Mouse (Mus musculus) limb, embryonic 14.5 days (tissue): Measurements from ENCODE around the gene Aup1. TPM values are rescaled to one million over a fixed set of nuclear protein-coding genes. Genes with fewer than 3 reads are reported as not detected.

ENCODE experiments used
- ATAC-seq: fragments of 200-750 bp; cut with Nextera tagmentation; 2 replicates; pipeline ENCODE4 v1.8.0; 2017; ENCODE audit warnings: low read depth, moderate number of reproducible peaks, moderate TSS enrichment; ENCODE audit not compliant: low FRiP score
- DNase-seq: peaks from one replicate; pipeline ENCODE4 v3.0.0-alpha.2; 2015; ENCODE audit warnings: low spot score
- H3K27ac ChIP-seq: fragments of 300-500 bp; sonication (generic); replicated peaks from 2 replicates; pipeline ENCODE4 v1.5.1; 2014; ENCODE audit warnings: low read depth, mild to moderate bottlenecking, low read length, moderate library complexity, mixed read lengths
- H3K27me3 ChIP-seq: fragments of 300-500 bp; sonication (generic); 2 replicates; pipeline ENCODE4 v1.6.1; 2014; ENCODE audit warnings: low read length, mixed read lengths; ENCODE audit not compliant: control insufficient read depth, insufficient read depth
- H3K36me3 ChIP-seq: fragments of 300-500 bp; sonication (generic); 2 replicates; pipeline ENCODE4 v1.6.1; 2014; ENCODE audit warnings: mild to moderate bottlenecking, low read length, moderate library complexity, mixed read lengths; ENCODE audit not compliant: control insufficient read depth, insufficient read depth
- H3K4me1 ChIP-seq: fragments of 300-500 bp; sonication (generic); 2 replicates; pipeline ENCODE4 v1.6.1; 2014; ENCODE audit warnings: antibody characterized with exemption, low read length, mixed read lengths; ENCODE audit not compliant: control insufficient read depth, insufficient read depth
- H3K4me2 ChIP-seq: fragments of 300-500 bp; sonication (generic); replicated peaks from 2 replicates; pipeline ENCODE4 v1.6.1; 2014; ENCODE audit warnings: low read depth, mild to moderate bottlenecking, low read length, moderate library complexity; ENCODE audit not compliant: severe bottlenecking
- H3K4me3 ChIP-seq: fragments of 300-500 bp; sonication (generic); replicated peaks from 2 replicates; pipeline ENCODE4 v1.5.1; 2014; ENCODE audit warnings: low read length
- H3K9ac ChIP-seq: fragments of 300-500 bp; sonication (generic); 2 replicates; pipeline ENCODE4 v1.6.1; 2014; ENCODE audit warnings: mild to moderate bottlenecking, low read depth, low read length, moderate library complexity; ENCODE audit not compliant: severe bottlenecking
- H3K9me3 ChIP-seq: fragments of 300-500 bp; sonication (generic); 2 replicates; pipeline ENCODE4 v1.6.1; 2016; ENCODE audit warnings: low read length; ENCODE audit not compliant: control insufficient read depth
- POLR2A ChIP-seq: fragments of 200-500 bp; IDR thresholded peaks from 2 replicates; pipeline ENCODE4 v1.8.0; 2012; ENCODE audit warnings: inconsistent platforms, mild to moderate bottlenecking, moderate library complexity, borderline replicate concordance; ENCODE audit not compliant: insufficient read depth, insufficient read length; ENCODE audit errors: extremely low read depth
- WGBS: fragments of 180-500 bp; shearing (Covaris S2); extraction: QIAGEN DNeasy Blood & Tissue Kit; methylation state at CpG from one replicate; pipeline ENCODE4 v1.1.7; 2014; 5-methylcytosine and 5-hydroxymethylcytosine counted together
- microRNA counts: library from miRNA; unstranded; fragments of <30 nt; microRNA quantifications from one replicate; lab custom pipeline; 2016
- microRNA-seq: library from miRNA; unstranded; fragments of <30 nt; microRNA quantifications from one replicate; pipeline ENCODE4, GENCODE M21; 2016
- polyA plus RNA-seq, 2 experiments: library from polyadenylated mRNA; depleted of rRNA in 1 of 2; stranded (reverse) in 1 of 2; unstranded in 1 of 2; fragments of >200 nt; fragmentation: Nextera tagmentation in 1 of 2; extraction: Ambion mirVana in 1 of 2; gene quantifications; 2 replicates each; pipeline versions ENCODE4 v1.2.1 to v1.2.3; 2012 to 2014

Aup1 gene
- polyA plus RNA-seq, 2 experiments: 131 to 331 TPM

- Histone ChIP-seq H3K27me3 (no peaks in the 10 kb centered on the region), H3K4me1 (peaks cover 16% of the 10 kb centered on the region), H3K4me2 (peak overlapping the region; percentile 98), H3K9ac (peak overlapping the region; percentile 76), H3K4me3 (peak overlapping the region; percentile 76; the same call in 1 of the 2 replicates), H3K36me3 (peaks cover 6% of the 10 kb centered on the region; the same call in 1 of the 2 replicates), H3K9me3 (no peaks in the 10 kb centered on the region), H3K27ac (no peak overlapping the region)
- ATAC-seq (no peak), DNase-seq (no peak)
- WGBS: 52% methylated on average over 11 of the region's 11 CpGs
- TF ChIP-seq POLR2A: no peak
Measured at GRCm38 (mm10) chr6:83103130-83103650, 48.9 kb downstream of the Aup1 start.

- Histone ChIP-seq H3K4me3 (no peak overlapping the region), H3K4me2 (no peak overlapping the region), H3K27me3 (no peaks in the 10 kb centered on the region), H3K4me1 (peaks cover 19% of the 10 kb centered on the region), H3K27ac (no peak overlapping the region), H3K9me3 (no peaks in the 10 kb centered on the region), H3K9ac (no peak overlapping the region), H3K36me3 (peaks cover 6% of the 10 kb centered on the region; the same call in 1 of the 2 replicates)
- DNase-seq (no peak), ATAC-seq (no peak)
- 77% methylated on average over 4 of the region's 4 CpGs for WGBS
- TF ChIP-seq POLR2A: no peak
Measured at GRCm38 (mm10) chr6:83104158-83104557, 49.8 kb downstream of the Aup1 start.

MicroRNAs encoded within 50 kb of the gene (microRNA counts, 519-probe panel; counts per million panel counts)
- 1,641 counts per million, percentile 13 among the panel's probes with 10 or more counts for microRNA mmu-miR-3470a+mmu-miR-3470b (lab: Ali Mortazavi, UCI)

Small RNA genes within 50 kb of the gene (microRNA-seq; reads per million reads assigned to microRNA genes)
- not detected for gene Mir3470a
- gene Mir7040: 0.69 reads per million

Other genes with a start within 250 kb of the Aup1 start
- 3.2 and 3.9 TPM in 2 replicates for gene Sema4f, start 114.8 kb upstream of the Aup1 start, polyA plus RNA-seq (2012; rRNA removed)
- 1.1 and 2.2 TPM in 2 replicates for gene Sema4f, start 114.8 kb upstream of the Aup1 start, polyA plus RNA-seq (2014; fragmentation: Nextera tagmentation; extraction: Ambion mirVana)
- 0.32 and 0.70 TPM in 2 replicates for gene M1ap, start 107.6 kb upstream of the Aup1 start, polyA plus RNA-seq (2012; rRNA removed)
- gene M1ap, start 107.6 kb upstream of the Aup1 start, polyA plus RNA-seq (2014; fragmentation: Nextera tagmentation; extraction: Ambion mirVana): 0.17 and 0.67 TPM in 2 replicates
- gene Dok1, start 21.1 kb upstream of the Aup1 start, polyA plus RNA-seq (2012; rRNA removed): 17.1 and 17.4 TPM in 2 replicates
- 9.6 and 11.4 TPM in 2 replicates for gene Dok1, start 21.1 kb upstream of the Aup1 start, polyA plus RNA-seq (2014; fragmentation: Nextera tagmentation; extraction: Ambion mirVana)
- gene Loxl3, start 20.3 kb upstream of the Aup1 start, polyA plus RNA-seq (2012; rRNA removed): 55.6 and 58.6 TPM in 2 replicates
- 24.1 and 26.0 TPM in 2 replicates for gene Loxl3, start 20.3 kb upstream of the Aup1 start, polyA plus RNA-seq (2014; fragmentation: Nextera tagmentation; extraction: Ambion mirVana)
- gene Htra2, start 752 bp downstream of the Aup1 start, polyA plus RNA-seq (2012; rRNA removed): 99.8 and 116 TPM in 2 replicates
- 47.0 and 48.4 TPM in 2 replicates for gene Htra2, start 752 bp downstream of the Aup1 start, polyA plus RNA-seq (2014; fragmentation: Nextera tagmentation; extraction: Ambion mirVana)
- 1.9 and 2.5 TPM in 2 replicates for gene Dqx1, start 3.3 kb downstream of the Aup1 start, polyA plus RNA-seq (2012; rRNA removed)
- gene Dqx1, start 3.3 kb downstream of the Aup1 start, polyA plus RNA-seq (2014; fragmentation: Nextera tagmentation; extraction: Ambion mirVana): 0.35 and 0.37 TPM in 2 replicates
- gene Tlx2, start 15.8 kb downstream of the Aup1 start, polyA plus RNA-seq (2012; rRNA removed): 0.08 TPM in 1 of 2 replicates, not detected in the other
- gene Tlx2, start 15.8 kb downstream of the Aup1 start, polyA plus RNA-seq (2014; fragmentation: Nextera tagmentation; extraction: Ambion mirVana): not detected in 2 replicates
- gene Pcgf1, start 23.3 kb downstream of the Aup1 start, polyA plus RNA-seq (2012; rRNA removed): 41.8 and 49.8 TPM in 2 replicates
- 28.2 and 35.5 TPM in 2 replicates for gene Pcgf1, start 23.3 kb downstream of the Aup1 start, polyA plus RNA-seq (2014; fragmentation: Nextera tagmentation; extraction: Ambion mirVana)
- gene Lbx2, start 31.8 kb downstream of the Aup1 start, polyA plus RNA-seq (2012; rRNA removed): 0.54 and 1.2 TPM in 2 replicates
- 0.52 and 0.87 TPM in 2 replicates for gene Lbx2, start 31.8 kb downstream of the Aup1 start, polyA plus RNA-seq (2014; fragmentation: Nextera tagmentation; extraction: Ambion mirVana)
- gene Ccdc142, start 47.1 kb downstream of the Aup1 start, polyA plus RNA-seq (2012; rRNA removed): 5.2 and 8.7 TPM in 2 replicates
- 2.7 and 3.0 TPM in 2 replicates for gene Ccdc142, start 47.1 kb downstream of the Aup1 start, polyA plus RNA-seq (2014; fragmentation: Nextera tagmentation; extraction: Ambion mirVana)
- 7.0 and 7.7 TPM in 2 replicates for gene Gm42688, start 47.1 kb downstream of the Aup1 start, polyA plus RNA-seq (2012; rRNA removed)
- gene Gm42688, start 47.1 kb downstream of the Aup1 start, polyA plus RNA-seq (2014; fragmentation: Nextera tagmentation; extraction: Ambion mirVana): 2.5 and 4.5 TPM in 2 replicates
- gene Mrpl53, start 54.5 kb downstream of the Aup1 start, polyA plus RNA-seq (2012; rRNA removed): 101 and 112 TPM in 2 replicates
- gene Mrpl53, start 54.5 kb downstream of the Aup1 start, polyA plus RNA-seq (2014; fragmentation: Nextera tagmentation; extraction: Ambion mirVana): 124 and 125 TPM in 2 replicates
- gene Mogs, start 61.0 kb downstream of the Aup1 start, polyA plus RNA-seq (2012; rRNA removed): 95.2 and 116 TPM in 2 replicates
- 47.1 and 50.9 TPM in 2 replicates for gene Mogs, start 61.0 kb downstream of the Aup1 start, polyA plus RNA-seq (2014; fragmentation: Nextera tagmentation; extraction: Ambion mirVana)
- 191 and 267 TPM in 2 replicates for gene Wbp1, start 67.0 kb downstream of the Aup1 start, polyA plus RNA-seq (2012; rRNA removed)
- 83.0 and 104 TPM in 2 replicates for gene Wbp1, start 67.0 kb downstream of the Aup1 start, polyA plus RNA-seq (2014; fragmentation: Nextera tagmentation; extraction: Ambion mirVana)
- 35.9 and 36.8 TPM in 2 replicates for gene Ino80b, start 70.9 kb downstream of the Aup1 start, polyA plus RNA-seq (2012; rRNA removed)
- 14.7 and 14.9 TPM in 2 replicates for gene Ino80b, start 70.9 kb downstream of the Aup1 start, polyA plus RNA-seq (2014; fragmentation: Nextera tagmentation; extraction: Ambion mirVana)
- gene Rtkn, start 80.9 kb downstream of the Aup1 start, polyA plus RNA-seq (2012; rRNA removed): 151 and 218 TPM in 2 replicates
- 40.7 and 46.2 TPM in 2 replicates for gene Rtkn, start 80.9 kb downstream of the Aup1 start, polyA plus RNA-seq (2014; fragmentation: Nextera tagmentation; extraction: Ambion mirVana)
- 13.1 and 17.9 TPM in 2 replicates for gene Wdr54, start 101.9 kb downstream of the Aup1 start, polyA plus RNA-seq (2012; rRNA removed)
- 5.5 and 7.3 TPM in 2 replicates for gene Wdr54, start 101.9 kb downstream of the Aup1 start, polyA plus RNA-seq (2014; fragmentation: Nextera tagmentation; extraction: Ambion mirVana)
- 0.21 and 0.26 TPM in 2 replicates for gene 1700003E16Rik, start 101.9 kb downstream of the Aup1 start, polyA plus RNA-seq (2012; rRNA removed)
- 1.7 and 1.9 TPM in 2 replicates for gene 1700003E16Rik, start 101.9 kb downstream of the Aup1 start, polyA plus RNA-seq (2014; fragmentation: Nextera tagmentation; extraction: Ambion mirVana)
- gene Dctn1, start 111.4 kb downstream of the Aup1 start, polyA plus RNA-seq (2012; rRNA removed): 128 and 140 TPM in 2 replicates
- gene Dctn1, start 111.4 kb downstream of the Aup1 start, polyA plus RNA-seq (2014; fragmentation: Nextera tagmentation; extraction: Ambion mirVana): 82.0 and 89.0 TPM in 2 replicates
- 0.13 and 0.18 TPM in 2 replicates for gene Slc4a5, start 165.3 kb downstream of the Aup1 start, polyA plus RNA-seq (2012; rRNA removed)
- 0.25 TPM in 1 of 2 replicates, not detected in the other for gene Slc4a5, start 165.3 kb downstream of the Aup1 start, polyA plus RNA-seq (2014; fragmentation: Nextera tagmentation; extraction: Ambion mirVana)